Mouse (Mus musculus): Measurements from ENCODE around the gene Dnlz. TPM values are rescaled to one million over a fixed set of nuclear protein-coding genes. Genes with fewer than 3 reads are reported as not detected.

Dnlz gene
- polyA plus RNA-seq, 1 experiment from 2014 or later: 31.9 TPM

DNA sequence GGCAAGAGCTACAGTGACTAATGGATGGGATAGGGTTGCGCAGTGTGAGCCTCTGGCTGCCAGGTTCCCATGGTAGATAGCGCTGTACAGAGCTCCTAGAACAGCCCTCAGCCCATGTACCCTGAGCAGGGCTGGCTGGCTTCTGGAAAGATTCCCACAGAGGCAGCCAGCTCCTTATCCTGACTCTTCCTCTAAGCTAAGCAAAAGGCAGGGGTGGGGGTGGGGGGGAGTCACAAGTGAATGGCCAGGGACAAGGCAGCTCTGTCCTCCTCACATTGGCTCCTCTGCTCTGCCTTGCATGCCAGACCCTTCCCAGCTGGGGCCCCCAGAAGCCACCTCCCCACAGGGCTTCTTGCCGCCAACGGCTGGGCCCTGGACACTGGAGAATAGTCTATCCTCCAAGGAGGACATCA is 21.8 kb downstream of the Dnlz start:
- ATAC-seq (replicated peaks; ENCODE audit: low FRiP score): peak; percentile 38; the same call in 1 of the 2 replicates
- Histone ChIP-seq H3K4me2 (no peak overlapping the region), H3K9ac (no peak overlapping the region), H3K9me3 (replicated peaks) (no peaks in the 10 kb centered on the region), H3K36me3 (peaks cover 68% of the 10 kb centered on the region), H3K4me3 (replicated peaks) (no peak overlapping the region), H3K27ac (no peak overlapping the region), H3K4me1 (0 out of 2 replicates have a peak, but pooled peaks cover 5% of the 10 kb centered on the region), H3K27me3 (no peaks in the 10 kb centered on the region)
- 82% methylated on average over 4 of the region's 4 CpGs for WGBS

DNA sequence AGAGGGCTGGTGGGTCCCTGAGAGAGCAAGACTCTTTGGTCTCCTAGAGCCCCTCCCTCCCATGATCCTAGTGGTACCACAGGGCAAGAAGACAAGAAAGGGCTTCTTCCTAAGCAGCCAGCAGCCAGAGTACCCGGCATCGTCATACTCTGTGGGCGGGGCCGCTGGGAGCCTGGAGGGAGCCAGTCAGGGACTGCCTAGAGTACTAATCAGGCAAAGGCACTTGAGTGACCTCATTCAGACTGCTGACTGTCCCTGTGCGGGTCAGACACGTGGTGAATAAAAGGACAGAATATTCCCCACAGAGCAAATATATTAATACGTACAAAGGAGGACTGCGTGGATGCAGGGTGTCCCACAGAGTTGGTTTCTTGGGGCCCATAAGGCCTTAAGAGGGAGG is 22.5 kb downstream of the Dnlz start:
- H3K36me3 ChIP-seq: peaks cover 74% of the 10 kb centered on the region
- no peaks in the 10 kb centered on the region for H3K27me3 ChIP-seq
- no peak overlapping the region for H3K4me2 ChIP-seq
- 0 out of 2 replicates have a peak, but pooled peaks cover 5% of the 10 kb centered on the region for H3K4me1 ChIP-seq
- no peak overlapping the region for H3K9ac ChIP-seq
- no peak for ATAC-seq (replicated peaks; ENCODE audit: low FRiP score)
- H3K9me3 ChIP-seq (replicated peaks): no peaks in the 10 kb centered on the region
- no peak overlapping the region for H3K4me3 ChIP-seq (replicated peaks)
- no peak overlapping the region for H3K27ac ChIP-seq
- 67% methylated on average over 8 of the region's 8 CpGs for WGBS

- 0 out of 2 replicates have a peak, but pooled peaks cover 5% of the 10 kb centered on the region for H3K4me1 ChIP-seq
- H3K4me3 ChIP-seq (replicated peaks): no peak overlapping the region
- no peak overlapping the region for H3K4me2 ChIP-seq
- peaks cover 88% of the 10 kb centered on the region for H3K36me3 ChIP-seq
- no peak overlapping the region for H3K9ac ChIP-seq
- H3K9me3 ChIP-seq (replicated peaks): no peaks in the 10 kb centered on the region
- H3K27ac ChIP-seq: no peak overlapping the region
- 89% methylated on average over 4 of the region's 4 CpGs for WGBS
- H3K27me3 ChIP-seq: no peaks in the 10 kb centered on the region
- no peak for ATAC-seq (replicated peaks; ENCODE audit: low FRiP score)
Observed at GRCm38 (mm10) chr2:26327852-26328251, 24.1 kb downstream of the Dnlz start.

- 71% methylated on average over 15 of the region's 15 CpGs for WGBS
- Histone ChIP-seq H3K9ac (no peak overlapping the region), H3K36me3 (peaks cover 77% of the 10 kb centered on the region), H3K27me3 (no peaks in the 10 kb centered on the region), H3K4me2 (no peak overlapping the region), H3K4me1 (0 out of 2 replicates have a peak, but pooled peaks cover 2% of the 10 kb centered on the region), H3K4me3 (replicated peaks) (no peak overlapping the region), H3K27ac (no peak overlapping the region), H3K9me3 (replicated peaks) (no peaks in the 10 kb centered on the region)
- peak; percentile 81 for ATAC-seq (replicated peaks; ENCODE audit: low FRiP score)
Observed at GRCm38 (mm10) chr2:26325386-26326181, 26.3 kb downstream of the Dnlz start.

DNA sequence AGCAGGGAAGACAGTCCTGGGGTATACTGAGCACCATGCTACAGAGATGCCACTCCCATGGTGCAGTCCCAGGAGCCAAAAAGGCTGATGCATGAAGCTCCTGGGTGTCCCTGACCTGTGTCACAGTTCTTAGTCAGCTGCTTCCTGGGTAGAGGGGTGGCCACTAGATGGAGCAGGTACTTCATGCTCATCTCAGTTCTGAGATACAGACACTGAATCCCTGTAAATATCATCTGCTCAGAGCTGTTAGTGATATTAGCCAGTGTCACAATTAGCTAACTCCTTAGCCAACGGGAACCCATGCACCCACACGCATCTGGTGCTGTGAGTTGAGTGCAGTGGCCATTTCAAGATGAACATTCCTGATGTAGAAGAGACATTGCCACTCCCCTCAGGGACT is 27.0 kb downstream of the Dnlz start:
- no peak for ATAC-seq (replicated peaks; ENCODE audit: low FRiP score)
- no peak overlapping the region for H3K4me3 ChIP-seq (replicated peaks)
- no peaks in the 10 kb centered on the region for H3K27me3 ChIP-seq
- H3K36me3 ChIP-seq: peaks cover 70% of the 10 kb centered on the region
- H3K9ac ChIP-seq: no peak overlapping the region
- H3K4me1 ChIP-seq: 0 out of 2 replicates have a peak, but pooled peaks cover 2% of the 10 kb centered on the region
- no peaks in the 10 kb centered on the region for H3K9me3 ChIP-seq (replicated peaks)
- H3K27ac ChIP-seq: no peak overlapping the region
- 88% methylated on average over 2 of the region's 2 CpGs for WGBS
- no peak overlapping the region for H3K4me2 ChIP-seq

- Histone ChIP-seq H3K4me3 (replicated peaks) (no peak overlapping the region), H3K4me2 (no peak overlapping the region), H3K9ac (no peak overlapping the region), H3K27ac (no peak overlapping the region), H3K4me1 (no peaks in the 10 kb centered on the region), H3K27me3 (no peaks in the 10 kb centered on the region), H3K36me3 (peaks cover 59% of the 10 kb centered on the region), H3K9me3 (replicated peaks) (no peaks in the 10 kb centered on the region)
- no peak for ATAC-seq (replicated peaks; ENCODE audit: low FRiP score)
- 86% methylated on average over 13 of the region's 13 CpGs for WGBS
Observed at GRCm38 (mm10) chr2:26323589-26324325, 28.2 kb downstream of the Dnlz start.

GRCm38 (mm10) chr2:26320245-26321185 is 31.4 kb downstream of the Dnlz start:
- H3K4me3 ChIP-seq (replicated peaks): no peak overlapping the region
- H3K4me2 ChIP-seq: no peak overlapping the region
- peaks cover 35% of the 10 kb centered on the region for H3K36me3 ChIP-seq
- no peaks in the 10 kb centered on the region for H3K27me3 ChIP-seq
- ATAC-seq (replicated peaks; ENCODE audit: low FRiP score): no peak
- no peaks in the 10 kb centered on the region for H3K9me3 ChIP-seq (replicated peaks)
- WGBS: 88% methylated on average over 14 of the region's 14 CpGs
- no peak overlapping the region for H3K9ac ChIP-seq
- no peak overlapping the region for H3K27ac ChIP-seq
- peaks cover 28% of the 10 kb centered on the region for H3K4me1 ChIP-seq

DNA sequence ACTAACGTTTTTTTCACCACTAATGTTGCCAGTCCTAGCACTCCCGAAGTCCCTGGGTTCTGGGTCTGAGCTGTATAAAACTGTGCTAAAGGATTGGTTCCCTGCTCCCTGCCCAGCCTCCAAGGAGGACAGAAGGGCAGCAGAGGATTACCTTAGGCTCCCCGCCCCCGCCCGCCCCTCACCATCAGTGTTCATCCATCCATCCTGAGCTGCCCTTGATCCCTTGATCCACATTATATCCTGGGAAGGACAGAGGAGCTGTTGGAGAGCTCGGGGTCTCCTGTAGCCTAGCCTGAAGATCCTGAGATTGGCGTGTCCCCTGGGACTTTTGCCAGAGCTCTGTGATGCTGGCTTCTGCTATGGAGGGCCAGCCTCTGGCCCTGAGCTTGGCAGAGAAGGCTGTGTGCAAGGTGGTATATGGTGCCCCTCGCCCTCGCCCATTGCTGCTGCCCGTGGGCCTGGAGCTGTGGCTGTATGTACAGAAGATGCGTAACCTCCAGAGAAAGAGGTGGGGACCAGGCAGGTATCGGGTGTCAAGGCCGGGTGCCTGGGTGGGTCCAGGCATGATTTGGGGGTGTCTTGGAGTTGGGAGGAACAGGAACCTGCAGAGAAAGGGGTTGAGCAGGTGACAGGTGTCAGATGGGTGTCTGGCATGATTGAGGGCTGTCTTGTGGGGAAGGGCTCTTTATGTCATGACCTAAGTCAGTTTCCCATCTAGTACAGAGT is 32.2 kb downstream of the Dnlz start:
- no peak overlapping the region for H3K27ac ChIP-seq
- peaks cover 27% of the 10 kb centered on the region for H3K36me3 ChIP-seq
- no peak overlapping the region for H3K4me3 ChIP-seq (replicated peaks)
- no peak overlapping the region for H3K4me2 ChIP-seq
- H3K9ac ChIP-seq: no peak overlapping the region
- WGBS: 88% methylated on average over 13 of the region's 13 CpGs
- no peak for ATAC-seq (replicated peaks; ENCODE audit: low FRiP score)
- peaks cover 33% of the 10 kb centered on the region for H3K4me1 ChIP-seq
- H3K27me3 ChIP-seq: no peaks in the 10 kb centered on the region
- no peaks in the 10 kb centered on the region for H3K9me3 ChIP-seq (replicated peaks)

DNA sequence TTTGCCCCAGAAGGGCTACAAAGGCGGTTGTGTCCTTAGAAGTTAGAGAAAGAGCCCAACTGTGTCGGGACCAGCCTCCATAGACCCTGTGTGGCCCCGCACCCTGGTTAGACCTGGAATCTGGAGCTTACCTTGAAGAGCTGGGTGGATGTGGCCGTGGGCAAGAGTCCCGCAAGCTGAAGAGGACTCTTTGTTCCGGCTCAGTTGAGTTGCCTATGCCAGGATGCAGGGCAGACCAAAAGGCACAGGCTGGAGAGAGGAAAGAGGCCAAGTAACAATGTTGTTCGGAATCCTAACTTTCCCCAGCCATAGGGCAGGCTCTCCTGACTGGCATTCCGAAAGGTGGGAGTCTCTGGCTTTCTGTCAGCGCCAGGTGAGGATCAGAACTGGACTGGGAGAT is 32.8 kb downstream of the Dnlz start:
- Histone ChIP-seq H3K36me3 (peaks cover 21% of the 10 kb centered on the region), H3K4me1 (peaks cover 39% of the 10 kb centered on the region), H3K4me2 (no peak overlapping the region), H3K9ac (no peak overlapping the region), H3K9me3 (replicated peaks) (no peaks in the 10 kb centered on the region), H3K4me3 (replicated peaks) (no peak overlapping the region), H3K27ac (no peak overlapping the region), H3K27me3 (no peaks in the 10 kb centered on the region)
- 89% methylated on average over 9 of the region's 9 CpGs for WGBS
- ATAC-seq (replicated peaks; ENCODE audit: low FRiP score): no peak

DNA sequence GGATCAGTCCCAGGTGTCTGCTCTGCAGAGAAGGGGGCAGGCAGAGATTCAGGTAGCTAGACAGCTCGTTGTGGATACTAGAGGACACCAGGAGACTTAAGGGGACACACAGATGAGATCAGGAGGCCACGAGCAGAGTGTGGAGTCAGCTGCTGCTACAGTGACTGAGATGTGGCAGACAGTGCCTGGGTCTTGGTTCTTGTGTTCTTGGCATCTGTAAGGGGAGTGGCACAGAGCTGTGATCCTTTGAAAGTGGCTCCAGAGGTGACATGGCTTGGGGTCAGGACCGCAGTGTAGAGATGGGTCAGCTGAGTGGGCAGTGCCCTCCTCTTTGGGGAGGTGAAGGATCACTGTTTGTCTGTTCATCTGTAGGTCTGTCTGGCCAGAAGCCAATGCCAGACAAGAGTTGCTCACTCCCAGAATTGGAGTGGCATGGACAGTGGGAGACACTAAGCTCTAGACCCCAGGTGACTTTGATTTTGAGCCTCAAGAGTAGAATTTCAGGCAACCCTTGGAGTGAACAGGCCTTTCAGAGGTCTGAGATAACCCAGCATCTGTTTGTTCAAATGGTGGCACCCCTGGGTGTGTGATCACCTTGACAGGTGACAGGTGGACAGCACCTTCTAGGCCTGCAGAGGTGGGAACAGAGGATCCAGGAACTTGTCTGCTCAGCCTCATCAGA is 33.8 kb downstream of the Dnlz start:
- H3K27ac ChIP-seq: no peak overlapping the region
- no peak overlapping the region for H3K4me2 ChIP-seq
- H3K4me1 ChIP-seq: peaks cover 42% of the 10 kb centered on the region
- ATAC-seq (replicated peaks; ENCODE audit: low FRiP score): no peak
- no peaks in the 10 kb centered on the region for H3K27me3 ChIP-seq
- H3K4me3 ChIP-seq (replicated peaks): no peak overlapping the region
- no peaks in the 10 kb centered on the region for H3K9me3 ChIP-seq (replicated peaks)
- H3K9ac ChIP-seq: no peak overlapping the region
- peaks cover 11% of the 10 kb centered on the region for H3K36me3 ChIP-seq
- 81% methylated on average over 3 of the region's 3 CpGs for WGBS

DNA sequence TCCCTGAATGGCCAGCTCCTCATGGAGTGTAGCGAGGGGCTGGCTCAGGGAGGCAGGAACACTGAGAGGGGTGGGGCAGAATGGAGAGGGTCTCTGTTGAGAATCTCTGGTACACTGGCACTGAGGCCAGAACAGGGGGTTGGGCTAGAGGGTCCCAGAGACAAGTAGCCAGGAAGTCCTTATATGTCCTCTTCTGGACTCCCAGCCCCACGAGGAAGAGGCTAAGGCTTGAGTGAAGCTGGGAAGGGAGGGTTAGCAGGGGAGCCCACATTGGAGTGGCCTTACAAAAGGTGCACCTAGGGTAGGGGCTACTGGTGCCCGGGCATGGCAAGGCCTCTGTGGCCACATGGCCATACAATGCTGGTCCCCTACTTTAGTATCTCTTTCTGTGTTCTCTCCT is 34.5 kb downstream of the Dnlz start:
- peaks cover 46% of the 10 kb centered on the region for H3K4me1 ChIP-seq
- peak overlapping the region; percentile 94; the same call in 1 of the 2 replicates for H3K4me3 ChIP-seq (replicated peaks)
- no peaks in the 10 kb centered on the region for H3K27me3 ChIP-seq
- no peak for ATAC-seq (replicated peaks; ENCODE audit: low FRiP score)
- peak overlapping the region; percentile 96 for H3K27ac ChIP-seq
- H3K4me2 ChIP-seq: peak overlapping the region; percentile 66
- H3K9ac ChIP-seq: no peak overlapping the region
- peaks cover 4% of the 10 kb centered on the region for H3K36me3 ChIP-seq
- no peaks in the 10 kb centered on the region for H3K9me3 ChIP-seq (replicated peaks)
- 61% methylated on average over 3 of the region's 3 CpGs for WGBS
